Mouse (Mus musculus) neural tube, postnatal 0 days (tissue): ENCODE results near the gene Mt2. TPM values are rescaled to one million over a fixed set of nuclear protein-coding genes. Genes with fewer than 3 reads are reported as not detected.

Experiments
- polyA plus RNA-seq: library from polyadenylated mRNA; unstranded; fragments of >200 nt; fragmentation: Nextera tagmentation; extraction: Ambion mirVana; gene quantifications from 2 replicates; pipeline ENCODE4 v1.2.1, GENCODE M21; 2015

The Mt2 gene
- 227 and 238 TPM in 2 replicates for polyA plus RNA-seq

DNA sequence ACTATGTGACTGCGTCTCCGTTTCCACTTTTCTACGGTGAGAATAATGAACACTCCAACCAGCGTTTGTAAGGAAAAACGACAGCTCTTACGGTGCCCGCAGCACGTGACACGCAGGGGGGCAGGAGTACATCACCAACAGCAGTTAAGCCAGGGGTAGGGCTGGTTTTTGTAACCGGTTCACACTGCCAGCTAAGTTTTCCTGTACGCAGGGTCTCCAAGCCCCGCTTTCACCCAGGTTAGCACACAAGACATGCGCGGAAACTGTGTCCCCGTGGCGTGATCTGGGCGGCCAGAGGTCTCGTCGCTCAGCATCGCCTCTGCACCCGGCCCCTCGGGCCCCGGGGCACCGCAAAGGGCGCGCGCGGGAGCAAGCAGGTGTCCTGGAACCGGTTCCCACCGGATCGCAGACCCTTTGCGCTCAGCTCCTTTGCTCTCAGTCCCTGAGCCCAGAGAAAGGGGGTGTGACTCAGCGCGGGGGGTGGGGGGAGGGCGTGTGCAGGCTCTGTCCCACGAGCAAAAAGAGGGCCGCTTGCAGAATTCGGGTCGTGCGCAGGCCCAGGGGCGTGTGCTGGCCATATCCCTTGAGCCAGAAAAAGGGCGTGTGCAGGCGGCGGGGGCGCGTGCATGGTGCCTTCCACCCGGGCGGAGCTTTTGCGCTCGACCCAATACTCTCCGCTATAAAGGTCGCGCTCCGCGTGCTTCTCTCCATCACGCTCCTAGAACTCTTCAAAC lies at the start of gene Mt2:
Mt2 (plus strand) TSS at position 590 of the 734 bp plus-strand sequence.

DNA sequence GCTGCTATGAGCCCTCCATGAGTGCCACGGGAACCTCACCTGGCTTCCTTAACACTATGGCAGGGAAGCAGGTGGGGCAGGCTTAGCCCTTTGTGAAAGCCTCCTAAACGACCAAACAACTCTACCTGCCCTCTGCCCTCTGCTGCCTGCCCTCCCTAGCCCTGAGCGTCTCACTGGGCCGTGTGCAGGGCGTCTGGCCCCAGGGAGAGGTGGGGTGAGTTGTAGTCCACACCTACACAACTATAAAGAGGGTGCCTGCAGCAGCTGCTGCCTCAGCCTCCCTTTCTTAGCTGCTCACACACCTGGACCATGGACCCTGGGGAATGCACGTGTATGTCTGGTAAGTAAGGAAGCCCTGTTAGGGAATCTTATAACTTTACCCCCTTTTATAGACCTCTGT lies 35.5 kb upstream of the Mt2 start, which contains the start of gene Mt4:
Mt4 (plus strand) TSS at position 265 of the 400 bp plus-strand sequence.

DNA sequence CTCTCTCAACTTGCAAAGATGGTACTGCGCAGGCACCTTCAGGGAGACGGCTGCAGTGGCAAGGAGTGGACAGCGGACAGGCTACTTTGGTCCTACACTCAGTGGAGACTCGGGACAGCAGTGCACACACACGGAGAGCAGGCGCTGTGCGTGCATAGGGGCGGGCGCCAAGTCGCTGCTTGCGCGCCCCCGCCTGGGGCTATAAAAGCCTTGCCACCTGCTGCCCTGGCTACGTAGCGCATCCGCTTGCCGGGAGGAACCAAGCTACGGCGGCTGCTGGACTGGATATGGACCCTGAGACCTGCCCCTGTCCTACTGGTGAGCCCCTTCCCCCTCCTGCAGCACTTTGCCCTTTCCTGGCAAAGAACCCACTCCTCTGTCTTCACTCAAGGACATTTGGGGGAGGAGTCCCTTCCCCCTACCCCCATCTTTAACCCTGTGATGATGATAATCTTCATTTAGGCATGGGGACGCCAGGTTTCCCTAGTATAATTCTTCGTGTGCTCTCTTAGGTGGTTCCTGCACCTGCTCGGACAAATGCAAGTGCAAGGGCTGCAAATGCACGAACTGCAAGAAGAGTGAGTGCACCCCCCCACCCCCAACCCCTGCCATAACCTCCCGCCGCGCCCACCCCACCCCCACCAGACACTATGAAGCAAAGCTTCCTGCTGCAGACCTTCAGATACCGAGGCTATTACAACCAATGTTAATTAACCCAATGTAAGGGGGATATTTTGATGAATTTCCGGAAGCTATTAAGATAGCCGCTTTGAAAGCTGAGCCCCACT lies 19.8 kb upstream of the Mt2 start, which contains the start of gene Mt3:
Mt3 (plus strand) TSS at position 95 of the 788 bp plus-strand sequence.

DNA sequence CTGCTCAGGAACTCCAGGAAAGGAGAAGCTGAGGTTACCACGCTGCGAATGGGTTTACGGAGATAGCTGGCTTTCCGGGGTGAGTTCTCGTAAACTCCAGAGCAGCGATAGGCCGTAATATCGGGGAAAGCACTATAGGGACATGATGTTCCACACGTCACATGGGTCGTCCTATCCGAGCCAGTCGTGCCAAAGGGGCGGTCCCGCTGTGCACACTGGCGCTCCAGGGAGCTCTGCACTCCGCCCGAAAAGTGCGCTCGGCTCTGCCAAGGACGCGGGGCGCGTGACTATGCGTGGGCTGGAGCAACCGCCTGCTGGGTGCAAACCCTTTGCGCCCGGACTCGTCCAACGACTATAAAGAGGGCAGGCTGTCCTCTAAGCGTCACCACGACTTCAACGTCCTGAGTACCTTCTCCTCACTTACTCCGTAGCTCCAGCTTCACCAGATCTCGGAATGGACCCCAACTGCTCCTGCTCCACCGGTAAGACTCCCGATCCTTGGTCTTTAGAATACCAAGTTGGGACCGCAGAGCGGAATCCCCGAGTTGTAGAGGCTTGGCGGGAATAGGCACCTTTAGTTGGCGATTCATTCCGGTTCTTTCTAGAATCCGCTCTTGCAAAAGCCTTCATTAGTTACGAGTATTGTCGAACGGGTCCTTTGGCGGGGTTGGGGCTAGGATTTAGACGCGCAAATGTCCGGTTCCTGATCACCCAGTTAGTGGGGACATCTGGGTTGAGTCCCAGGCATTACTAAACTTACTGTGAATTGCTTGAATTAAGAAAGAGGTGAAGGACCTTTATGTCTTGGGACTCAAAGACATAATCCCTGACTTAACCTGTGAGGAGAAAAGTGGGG lies 6.6 kb downstream of the Mt2 start, which contains the start of gene Mt1:
Mt1 (plus strand) TSS at position 226 of the 856 bp plus-strand sequence.

DNA sequence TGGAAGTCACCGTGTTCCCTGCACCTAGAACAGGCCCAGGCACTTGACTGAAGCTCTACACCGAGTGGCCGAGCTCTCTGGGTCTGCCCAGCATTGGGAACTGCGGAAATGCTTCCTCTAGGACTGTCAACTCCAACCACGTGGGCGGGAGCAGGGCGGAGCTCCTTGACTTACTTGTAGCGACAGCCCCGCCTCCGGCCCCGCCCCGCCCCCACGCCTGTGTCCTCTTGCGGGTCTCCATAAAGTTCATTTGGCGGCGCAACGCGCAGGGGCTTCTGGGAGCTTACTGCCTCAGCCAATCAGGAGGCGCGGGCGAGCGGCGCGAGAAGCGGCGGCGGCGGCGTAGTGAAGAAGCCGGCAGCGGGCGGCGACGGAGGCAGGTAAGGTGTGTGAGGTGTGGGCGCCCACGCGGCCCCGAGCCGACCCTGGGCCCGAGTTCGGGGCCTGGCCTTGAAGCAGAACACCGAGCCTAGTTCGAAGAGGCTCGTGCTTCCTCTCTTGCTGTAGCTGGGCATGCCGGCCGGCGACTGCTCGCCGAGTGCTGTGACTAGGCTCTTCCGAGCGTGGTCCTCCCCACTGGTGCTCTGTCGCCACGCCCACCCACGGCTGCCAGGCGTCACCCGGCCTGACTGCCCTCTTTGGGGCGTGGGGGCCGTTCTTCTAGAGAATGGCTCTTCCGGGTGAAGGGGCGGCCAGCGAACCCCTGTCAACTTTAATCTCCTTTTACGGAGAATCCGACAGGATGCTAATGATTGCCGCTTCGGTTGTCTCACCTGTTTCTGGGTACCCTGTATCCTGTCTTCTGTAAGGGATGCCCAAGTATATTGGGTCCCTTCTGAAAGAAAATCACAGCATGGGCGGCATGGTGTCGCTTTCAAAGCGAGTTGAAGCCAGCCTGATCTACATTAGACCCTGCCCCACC lies 42.0 kb downstream of the Mt2 start, which contains the start of gene Nup93:
Nup93 (plus strand) TSS at position 313 of the 922 bp plus-strand sequence.

Other genes with a start within 250 kb of the Mt2 start
- gene Amfr, start 159.8 kb upstream of the Mt2 start, polyA plus RNA-seq = 91.0 and 94.7 TPM in 2 replicates
- gene Nudt21, start 135.6 kb upstream of the Mt2 start, polyA plus RNA-seq = 73.3 and 85.1 TPM in 2 replicates
- gene Ogfod1, start 135.5 kb upstream of the Mt2 start, polyA plus RNA-seq = 10.9 and 11.9 TPM in 2 replicates
- 13.0 and 16.5 TPM in 2 replicates for gene Bbs2, start 73.7 kb upstream of the Mt2 start, polyA plus RNA-seq
- not detected in 2 replicates for gene Mt4, start 35.5 kb upstream of the Mt2 start, polyA plus RNA-seq
- gene Mt3, start 20.1 kb upstream of the Mt2 start, polyA plus RNA-seq = 623 and 627 TPM in 2 replicates
- gene Mt1, start 6.4 kb downstream of the Mt2 start, polyA plus RNA-seq = 869 and 1,015 TPM in 2 replicates
- gene Nup93, start 41.9 kb downstream of the Mt2 start, polyA plus RNA-seq = 34.2 and 36.5 TPM in 2 replicates
- gene Slc12a3, start 156.5 kb downstream of the Mt2 start, polyA plus RNA-seq = 0.12 and 0.17 TPM in 2 replicates
- 66.4 and 66.9 TPM in 2 replicates for gene Herpud1, start 213.8 kb downstream of the Mt2 start, polyA plus RNA-seq